Mouse (Mus musculus): Measurements from ENCODE around the gene Mip. TPM values are rescaled to one million over a fixed set of nuclear protein-coding genes. Genes with fewer than 3 reads are reported as not detected.

Mip gene
- total and polyA plus RNA-seq, 3 experiments = not detected

DNA sequence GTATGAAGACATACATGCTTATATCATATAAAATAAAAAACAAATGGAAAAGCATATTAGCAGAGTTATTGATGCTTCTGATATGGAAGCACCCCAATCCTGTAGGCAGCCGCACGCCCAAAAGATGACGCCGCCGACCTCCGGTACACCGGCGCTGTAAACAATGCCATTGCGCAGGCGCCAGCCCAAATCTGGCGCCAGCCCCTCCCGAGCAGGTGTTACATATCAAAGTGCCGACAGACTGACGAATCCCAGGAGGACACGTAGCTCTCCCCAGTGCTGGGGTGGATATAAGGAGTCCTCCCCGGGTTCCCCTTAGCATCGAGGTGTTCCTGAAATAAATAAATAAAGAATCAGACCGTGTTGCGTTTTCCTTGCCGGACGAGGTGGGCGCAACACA lies 36.7 kb downstream of the Mip start:
- TF ChIP-seq SIN3A (IDR thresholded peaks at IDR 0.05; ENCODE audit: low read length) = no peak
- TF ChIP-seq ZC3H11A (IDR thresholded peaks at IDR 0.05; ENCODE audit: low read depth, low read length) = no peak
- TF ChIP-seq JUND (conservative IDR thresholded peaks at IDR 0.05; ENCODE audit: low read depth, low read length) = no peak
- no peak for TF ChIP-seq MAX (IDR thresholded peaks at IDR 0.05; ENCODE audit: low read length)
- Histone ChIP-seq H3K27me3 (replicated peaks) (no peaks in the 10 kb centered on the region), H3K9me3 (replicated peaks; ENCODE audit: low read length) (no peaks in the 10 kb centered on the region), H3K4me1 (ENCODE audit: control insufficient read depth in 1 of 2, insufficient read depth in 2 of 2) (peaks cover 23 to 66% of the 10 kb centered on the region in 2 experiments), H3K36me3 (replicated peaks in 1 of 2; ENCODE audit: control insufficient read depth in 1 of 2, insufficient read depth in 1 of 2, low read length in 1 of 2) (no peaks in the 10 kb centered on the region), H3K9ac (ENCODE audit: insufficient read depth, low read depth) (no peak overlapping the region), H3K27ac (ENCODE audit: insufficient read depth, low read depth) (no peak overlapping the region), H3K4me2 (ENCODE audit: insufficient read depth, low read depth, poor library complexity, severe bottlenecking) (no peak overlapping the region), H3K4me3 (replicated peaks in 1 of 3; ENCODE audit: low read depth in 2 of 3, low read length in 2 of 3, poor library complexity in 1 of 3) (no peak overlapping the region), H3K79me2 (replicated peaks; ENCODE audit: control insufficient read depth, extremely low read depth, insufficient read depth, poor library complexity, severe bottlenecking) (no peaks in the 10 kb centered on the region)
- dilution Hi-C loops (cut with MboI; ENCODE audit: extremely low pct_ligation_motif_present, extremely low pct_unique_long_range_greater_than_20kb, low sequenced_read_pairs) (no loop called here), in situ Hi-C loops (cut with MboI; ENCODE audit: low pct_ligation_motif_present, low pct_unique_long_range_greater_than_20kb, low sequenced_read_pairs) (no loop called here)
- no peak for DNase-seq (ENCODE audit: extremely low read depth)

GRCm38 (mm10) chr10:128263393-128264310 lies 38.0 kb downstream of the Mip start:
- Histone ChIP-seq H3K27me3 (replicated peaks) (no peaks in the 10 kb centered on the region), H3K27ac (ENCODE audit: insufficient read depth, low read depth) (peak overlapping the region; percentile 86), H3K79me2 (replicated peaks; ENCODE audit: control insufficient read depth, extremely low read depth, insufficient read depth, poor library complexity, severe bottlenecking) (no peaks in the 10 kb centered on the region), H3K4me1 (ENCODE audit: control insufficient read depth in 1 of 2, insufficient read depth in 2 of 2) (peaks cover 20 to 54% of the 10 kb centered on the region in 2 experiments), H3K9me3 (replicated peaks; ENCODE audit: low read length) (no peaks in the 10 kb centered on the region), H3K9ac (ENCODE audit: insufficient read depth, low read depth) (peak overlapping the region; percentile 40), H3K4me2 (ENCODE audit: insufficient read depth, low read depth, poor library complexity, severe bottlenecking) (peak overlapping the region; percentile 80), H3K4me3 (replicated peaks in 1 of 3; ENCODE audit: low read depth in 2 of 3, low read length in 2 of 3, poor library complexity in 1 of 3) (no peak overlapping the region), H3K36me3 (replicated peaks in 1 of 2; ENCODE audit: control insufficient read depth in 1 of 2, insufficient read depth in 1 of 2, low read length in 1 of 2) (no peaks in the 10 kb centered on the region)
- dilution Hi-C loops (cut with MboI; ENCODE audit: extremely low pct_ligation_motif_present, extremely low pct_unique_long_range_greater_than_20kb, low sequenced_read_pairs) (no loop called here), in situ Hi-C loops (cut with MboI; ENCODE audit: low pct_ligation_motif_present, low pct_unique_long_range_greater_than_20kb, low sequenced_read_pairs) (no loop called here)
- peak; percentile 70 for DNase-seq (ENCODE audit: extremely low read depth)
- TF ChIP-seq EP300 (IDR thresholded peaks at IDR 0.05; ENCODE audit: low read length) = peak; percentile 86
- TF ChIP-seq HCFC1 (IDR thresholded peaks at IDR 0.05; ENCODE audit: low read depth, low read length) = no peak; the same call in 1 of the 2 replicates
- no peak for TF ChIP-seq USF2 (conservative IDR thresholded peaks at IDR 0.05; ENCODE audit: low read depth, low read length)
- no peak for TF ChIP-seq GABPA (IDR thresholded peaks at IDR 0.05; ENCODE audit: insufficient replicate concordance, low read depth, low read length)
- TF ChIP-seq BHLHE40 (IDR thresholded peaks at IDR 0.05; ENCODE audit: low read depth, low read length) = peak; percentile 87
- no peak for TF ChIP-seq SMC3 (IDR thresholded peaks at IDR 0.05; ENCODE audit: low read depth, low read length)
- no peak for TF ChIP-seq POLR2AphosphoS2 (IDR thresholded peaks at IDR 0.05; ENCODE audit: low read depth, low read length)
- peak; percentile 93 for TF ChIP-seq IRF4 (IDR thresholded peaks at IDR 0.05; ENCODE audit: low read depth, low read length)
- no peak; the same call in 1 of the 2 replicates for TF ChIP-seq TBP (conservative IDR thresholded peaks at IDR 0.05; ENCODE audit: low read depth, low read length)
- no peak for TF ChIP-seq RAD21 (IDR thresholded peaks at IDR 0.05; ENCODE audit: low read depth, low read length)
- no peak for TF ChIP-seq USF1 (IDR thresholded peaks at IDR 0.05; ENCODE audit: low read depth, low read length)
- TF ChIP-seq ETS1 (conservative IDR thresholded peaks at IDR 0.05; ENCODE audit: low read depth, low read length) = peak; percentile 55
- TF ChIP-seq TCF12 (IDR thresholded peaks at IDR 0.05; ENCODE audit: low read depth, low read length) = 0 out of 2 replicates have a peak, but pooled peaks have one; percentile 49
- 0 out of 2 replicates have a peak, but pooled peaks have one; percentile 42 for TF ChIP-seq MAZ (IDR thresholded peaks at IDR 0.05; ENCODE audit: low read depth, low read length)
- peak; percentile 66; the same call in 1 of the 2 replicates for TF ChIP-seq MXI1 (IDR thresholded peaks at IDR 0.05; ENCODE audit: low read depth, low read length)
- no peak for TF ChIP-seq E2F4 (IDR thresholded peaks at IDR 0.05; ENCODE audit: insufficient replicate concordance, low read depth, low read length)
- TF ChIP-seq MEF2A (IDR thresholded peaks at IDR 0.05; ENCODE audit: borderline replicate concordance, low read depth, low read length) = peak; percentile 11; the same call in 1 of the 2 replicates
- TF ChIP-seq PAX5 (IDR thresholded peaks at IDR 0.05; ENCODE audit: low read length) = no peak
- TF ChIP-seq ZC3H11A (IDR thresholded peaks at IDR 0.05; ENCODE audit: low read depth, low read length) = no peak
- no peak for TF ChIP-seq ZMIZ1 (IDR thresholded peaks at IDR 0.05; ENCODE audit: low read depth, low read length)
- TF ChIP-seq NELFE (IDR thresholded peaks at IDR 0.05; ENCODE audit: low read depth, low read length) = no peak
- no peak for TF ChIP-seq KAT2A (IDR thresholded peaks at IDR 0.05; ENCODE audit: insufficient replicate concordance, low read length)
- TF ChIP-seq CHD2 (IDR thresholded peaks at IDR 0.05; ENCODE audit: low read length) = peak; percentile 38; the same call in 1 of the 2 replicates
- no peak for TF ChIP-seq JUN (IDR thresholded peaks at IDR 0.05; ENCODE audit: insufficient read depth, low read depth, low read length)
- TF ChIP-seq CHD1 (IDR thresholded peaks at IDR 0.05; ENCODE audit: low read depth, low read length) = peak; percentile 91
- no peak for TF ChIP-seq RCOR1 (conservative IDR thresholded peaks at IDR 0.05; ENCODE audit: low read depth, low read length)
- TF ChIP-seq CTCF (conservative IDR thresholded peaks at IDR 0.05 in 1 of 2, IDR thresholded peaks at IDR 0.05 in 1 of 2; ENCODE audit: low read depth in 2 of 2, low read length in 2 of 2) = no peak
- TF ChIP-seq POLR2A (IDR thresholded peaks at IDR 0.05; ENCODE audit: low read depth, low read length) = peak; percentile 45
